Mouse (Mus musculus) adrenal gland, adult (tissue): ENCODE measurements at regions not wholly inside any gene's neighbourhood (a gene's known extent, or its start where the extent isn't known, plus 50 kb on each side); places are given as distances from the start of the nearest gene placed in this dataset.
A peak's percentile ranks its signal among the peaks of the same experiment; 100 is the strongest.

Experiments
- DNase-seq, 2 experiments: peaks; one replicate each; pipeline ENCODE4 v3.0.0; 2022 to 2023; ENCODE audit warnings: low spot score in 1 of 2; ENCODE audit not compliant: inconsistent age in 2 of 2

- no peak for DNase-seq
These were observed 125.7 kb downstream of the Plpp3 start for GRCm38 (mm10) chr4:105282681-105283462.

- no peak for DNase-seq
These were observed 128.4 kb downstream of the Plpp3 start for GRCm38 (mm10) chr4:105285431-105286013.

GRCm38 (mm10) chr4:105286299-105286698 is 129.2 kb downstream of the Plpp3 start:
- no peak for DNase-seq

- no peak for DNase-seq
These were observed 129.7 kb downstream of the Plpp3 start for GRCm38 (mm10) chr4:105286809-105287208.

GRCm38 (mm10) chr4:105287419-105287818 is 130.3 kb downstream of the Plpp3 start:
- DNase-seq = no peak

- no peak for DNase-seq
These were observed 132.5 kb downstream of the Plpp3 start for GRCm38 (mm10) chr4:105289635-105290034.

GRCm38 (mm10) chr4:105290847-105291475 is 133.8 kb downstream of the Plpp3 start:
- no peak for DNase-seq

GRCm38 (mm10) chr4:105291503-105291902 is 134.4 kb downstream of the Plpp3 start:
- DNase-seq = peak in 1 of 2 experiments; percentile 56

- DNase-seq = peak in 1 of 2 experiments; percentile 60
These were observed 142.2 kb downstream of the Plpp3 start for GRCm38 (mm10) chr4:105299358-105299757.

- DNase-seq = no peak
These were observed 144.4 kb downstream of the Plpp3 start for GRCm38 (mm10) chr4:105301547-105301946.

- peak; percentile 53 to 78 for DNase-seq
These were observed 147.0 kb downstream of the Plpp3 start for GRCm38 (mm10) chr4:105304166-105304565.

- peak; percentile 66 to 76 for DNase-seq
These were observed 148.8 kb downstream of the Plpp3 start for GRCm38 (mm10) chr4:105305931-105306330.

- DNase-seq = peak in 1 of 2 experiments; percentile 25
These were observed 150.2 kb downstream of the Plpp3 start for GRCm38 (mm10) chr4:105307356-105307755.

GRCm38 (mm10) chr4:105307905-105308304 is 150.8 kb downstream of the Plpp3 start:
- DNase-seq = no peak

GRCm38 (mm10) chr4:105308971-105309488 is 151.9 kb downstream of the Plpp3 start:
- DNase-seq = no peak

- no peak for DNase-seq
These were observed 155.5 kb downstream of the Plpp3 start for GRCm38 (mm10) chr4:105312643-105313042.

- peak; percentile 53 to 68 for DNase-seq
These were observed 156.1 kb downstream of the Plpp3 start for GRCm38 (mm10) chr4:105313151-105313818.

- DNase-seq = peak in 1 of 2 experiments; percentile 50
These were observed 157.9 kb downstream of the Plpp3 start for GRCm38 (mm10) chr4:105315095-105315494.

- DNase-seq = peak; percentile 58 to 86
These were observed 159.5 kb downstream of the Plpp3 start for GRCm38 (mm10) chr4:105316478-105317206.

GRCm38 (mm10) chr4:105318421-105318820 is 161.3 kb downstream of the Plpp3 start:
- no peak for DNase-seq
